Mouse (Mus musculus) T-cell, adult 2 months (primary cell): ENCODE measurements at regions not wholly inside any gene's neighbourhood (a gene's known extent, or its start where the extent isn't known, plus 50 kb on each side); places are given as distances from the start of the nearest gene placed in this dataset.

Experiments used
- DNase-seq: peaks from one replicate; pipeline ENCODE4 v3.0.0; 2022; ENCODE audit warnings: low spot score

- DNase-seq = peak; percentile 10
Measured at GRCm38 (mm10) chr19:14343890-14344289, 254.0 kb downstream of the Tle4 start.

- DNase-seq = no peak
Measured at GRCm38 (mm10) chr19:14344467-14344866, 253.4 kb downstream of the Tle4 start.

GRCm38 (mm10) chr19:14347026-14347425 is 250.8 kb downstream of the Tle4 start:
- DNase-seq = no peak

GRCm38 (mm10) chr19:14347429-14347828 is 250.4 kb downstream of the Tle4 start:
- no peak for DNase-seq

- no peak for DNase-seq
Measured at GRCm38 (mm10) chr19:14349753-14350152, 248.1 kb downstream of the Tle4 start.

GRCm38 (mm10) chr19:14351728-14352340 is 246.0 kb downstream of the Tle4 start:
- DNase-seq = peak; percentile 81

GRCm38 (mm10) chr19:14352551-14352950 is 245.3 kb downstream of the Tle4 start:
- DNase-seq = no peak

GRCm38 (mm10) chr19:14353151-14353550 is 244.7 kb downstream of the Tle4 start:
- DNase-seq = no peak

GRCm38 (mm10) chr19:14355128-14355527 is 242.7 kb downstream of the Tle4 start:
- DNase-seq = no peak

- no peak for DNase-seq
Measured at GRCm38 (mm10) chr19:14355946-14356345, 241.9 kb downstream of the Tle4 start.

- no peak for DNase-seq
Measured at GRCm38 (mm10) chr19:14360611-14361010, 237.2 kb downstream of the Tle4 start.

GRCm38 (mm10) chr19:14369098-14369604 is 228.7 kb downstream of the Tle4 start:
- DNase-seq = no peak

- DNase-seq = no peak
Measured at GRCm38 (mm10) chr19:14371360-14371759, 226.5 kb downstream of the Tle4 start.

- DNase-seq = no peak
Measured at GRCm38 (mm10) chr19:14373996-14374395, 223.9 kb downstream of the Tle4 start.

GRCm38 (mm10) chr19:14380898-14381297 is 217.0 kb downstream of the Tle4 start:
- DNase-seq = no peak

GRCm38 (mm10) chr19:14387796-14388195 is 210.1 kb downstream of the Tle4 start:
- peak; percentile 27 for DNase-seq

GRCm38 (mm10) chr19:14388539-14388938 is 209.3 kb downstream of the Tle4 start:
- DNase-seq = peak; percentile 73

- DNase-seq = no peak
Measured at GRCm38 (mm10) chr19:14389881-14390837, 207.7 kb downstream of the Tle4 start.

- no peak for DNase-seq
Measured at GRCm38 (mm10) chr19:14390914-14391313, 206.9 kb downstream of the Tle4 start.
